Mouse (Mus musculus) erythroid progenitor cell, adult 5-6 weeks (primary cell): ENCODE measurements around the gene Gpr158. TPM values are rescaled to one million over a fixed set of nuclear protein-coding genes. Genes with fewer than 3 reads are reported as not detected.
"Not testable (repeated sequence)": the region's sequence is repeated elsewhere in the genome, so short reads cannot be mapped to it uniquely, and the experiment has no call there.

ENCODE experiments used
- ATAC-seq: replicated peaks from 2 replicates; pipeline ENCODE4 v1.8.0; 2016; ENCODE audit warnings: moderate number of reproducible peaks, mild to moderate bottlenecking, moderate TSS enrichment, inconsistent platforms; ENCODE audit not compliant: poor library complexity, low FRiP score, severe bottlenecking
- total RNA-seq, 2 experiments: library from RNA; stranded (forward) in 1 of 2; stranded (reverse) in 1 of 2; fragments of 150-400 nt in 1 of 2; fragments of 186-747, 209-891 nt in 1 of 2; gene quantifications; 2 replicates each; pipeline versions ENCODE4 v1.2.3 to v1.2.4; 2015 to 2017; ENCODE audit warnings: low replicate concordance in 2 of 2

The Gpr158 gene
- total RNA-seq (2015; ENCODE audit: low replicate concordance) (not detected in 2 replicates), total RNA-seq (2017; ENCODE audit: low replicate concordance) (not detected in 2 replicates)

DNA sequence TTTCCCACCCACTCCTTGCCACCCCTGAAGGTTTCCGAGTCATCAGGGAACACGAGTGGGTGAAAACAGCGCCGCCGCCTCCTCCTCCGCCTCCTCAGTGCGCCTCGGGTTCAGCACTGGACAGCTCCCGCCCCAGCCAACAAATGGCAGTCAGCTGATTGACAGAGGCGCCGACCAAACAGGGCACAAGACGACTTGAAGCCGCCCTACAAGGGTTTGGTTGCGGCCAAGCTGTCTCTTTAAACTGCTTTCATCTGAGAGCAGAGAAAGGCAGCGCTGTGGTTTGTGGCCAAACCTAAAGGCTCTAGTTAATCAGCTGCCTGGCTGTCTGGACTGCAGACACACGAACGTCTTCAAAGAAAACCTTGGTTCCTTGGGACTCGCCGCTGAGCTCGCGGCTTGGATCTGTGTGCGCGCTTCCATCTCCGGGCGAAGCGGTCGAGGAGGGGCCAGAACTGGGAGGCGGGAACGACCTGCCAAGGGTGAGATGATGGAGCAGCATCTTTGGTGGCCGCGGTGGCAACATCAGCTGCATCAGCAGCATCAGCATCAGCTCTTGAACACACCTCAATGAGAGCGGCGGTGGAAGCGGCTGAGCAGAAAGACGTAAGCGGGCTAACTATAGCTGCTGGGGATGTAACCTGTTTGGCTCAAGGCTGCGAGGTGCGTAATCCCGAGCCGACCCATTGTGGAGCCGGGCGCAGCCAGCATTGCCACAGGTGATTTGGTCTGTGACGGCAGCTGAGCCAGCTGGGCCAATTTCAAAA, at the start of gene Gpr158:
TSS of gene Gpr158 (plus strand) at position 198 of the 767 bp plus-strand sequence.
- ATAC-seq = no peak

DNA sequence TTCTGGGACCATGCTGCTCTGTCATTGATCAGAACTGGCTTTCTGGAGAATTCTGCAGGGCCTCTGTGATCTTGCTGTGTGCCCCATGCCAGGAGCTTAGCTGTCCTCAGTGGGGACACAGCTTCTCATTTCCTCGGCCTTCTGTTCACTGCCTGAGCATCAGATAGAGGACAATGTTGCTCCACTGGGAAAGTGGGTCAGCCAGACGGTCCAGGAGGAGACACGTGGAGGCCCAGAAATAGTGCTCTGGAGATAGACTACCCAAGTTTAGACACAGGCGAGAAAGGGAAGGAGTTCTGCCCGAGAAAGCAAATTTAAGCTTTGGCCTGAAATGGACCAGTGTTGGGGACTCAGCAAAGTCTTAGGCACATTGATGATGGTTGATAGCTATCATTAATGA, 23.5 kb upstream of the Gpr158 start:
- ATAC-seq = no peak

DNA sequence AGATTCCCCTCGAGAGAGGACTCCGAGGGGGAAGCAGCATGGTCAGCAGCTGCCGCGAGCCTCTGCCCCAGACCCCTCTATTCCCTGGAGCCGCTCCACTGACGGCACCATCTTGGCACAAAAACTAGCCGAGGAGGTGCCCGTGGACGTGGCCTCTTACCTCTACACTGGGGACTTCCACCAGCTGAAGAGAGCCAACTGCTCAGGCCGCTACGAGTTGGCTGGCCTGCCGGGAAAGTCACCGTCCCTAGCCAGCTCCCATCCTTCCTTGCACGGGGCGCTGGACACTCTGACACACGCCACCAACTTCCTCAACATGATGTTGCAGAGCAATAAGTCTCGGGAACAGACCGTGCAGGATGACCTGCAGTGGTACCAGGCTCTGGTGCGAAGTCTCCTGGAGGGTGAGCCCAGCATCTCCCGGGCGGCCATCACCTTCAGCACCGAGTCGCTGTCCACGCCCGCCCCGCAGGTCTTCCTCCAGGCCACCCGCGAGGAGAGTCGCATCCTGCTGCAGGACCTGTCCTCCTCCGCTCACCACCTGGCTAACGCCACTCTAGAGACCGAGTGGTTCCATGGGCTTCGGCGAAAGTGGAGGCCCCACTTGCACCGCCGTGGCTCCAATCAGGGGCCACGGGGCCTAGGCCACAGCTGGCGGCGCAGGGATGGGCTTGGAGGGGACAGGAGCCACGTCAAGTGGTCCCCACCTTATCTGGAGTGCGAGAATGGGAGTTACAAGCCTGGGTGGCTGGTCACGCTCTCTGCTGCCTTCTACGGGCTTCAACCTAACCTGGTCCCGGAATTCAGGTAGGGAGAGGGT, 1.2 kb downstream of the Gpr158 start:
- ATAC-seq = no peak

DNA sequence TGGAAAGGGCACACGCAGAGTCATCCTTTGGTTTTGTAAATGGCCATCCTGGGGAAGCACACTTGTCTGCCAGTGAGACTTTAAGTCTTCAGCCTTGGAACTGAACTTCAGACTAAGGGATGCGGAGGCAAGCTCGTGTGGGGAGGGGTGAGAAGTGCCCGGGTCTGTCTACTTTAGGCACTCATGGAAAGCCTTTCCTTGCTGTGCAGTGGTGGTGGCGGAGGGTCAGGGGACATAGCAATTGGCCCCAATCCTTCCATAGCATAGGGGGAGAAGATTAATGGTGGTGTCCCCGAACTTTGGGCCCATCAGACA, 1.8 kb downstream of the Gpr158 start:
- ATAC-seq = no peak

DNA sequence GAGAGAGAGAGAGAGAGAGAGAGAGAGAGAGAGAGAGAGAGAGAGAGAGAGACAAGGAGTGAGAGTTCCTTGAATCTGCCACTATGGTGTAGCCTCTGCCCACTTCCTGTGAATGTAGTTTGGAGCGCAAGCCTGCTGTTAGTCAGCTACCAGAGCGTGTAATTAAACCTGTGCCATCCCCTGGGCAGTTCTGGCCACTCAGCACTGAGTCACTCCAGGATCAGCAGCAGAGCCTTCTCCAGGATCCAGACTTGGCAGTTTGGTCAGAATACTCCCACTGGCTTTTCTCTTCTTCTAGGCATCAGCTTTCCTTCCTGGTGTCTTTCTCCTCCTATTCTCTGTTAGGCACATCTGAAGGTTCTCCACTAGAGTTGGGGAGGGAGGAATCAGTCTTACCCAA, 2.2 kb downstream of the Gpr158 start:
- no peak for ATAC-seq

DNA sequence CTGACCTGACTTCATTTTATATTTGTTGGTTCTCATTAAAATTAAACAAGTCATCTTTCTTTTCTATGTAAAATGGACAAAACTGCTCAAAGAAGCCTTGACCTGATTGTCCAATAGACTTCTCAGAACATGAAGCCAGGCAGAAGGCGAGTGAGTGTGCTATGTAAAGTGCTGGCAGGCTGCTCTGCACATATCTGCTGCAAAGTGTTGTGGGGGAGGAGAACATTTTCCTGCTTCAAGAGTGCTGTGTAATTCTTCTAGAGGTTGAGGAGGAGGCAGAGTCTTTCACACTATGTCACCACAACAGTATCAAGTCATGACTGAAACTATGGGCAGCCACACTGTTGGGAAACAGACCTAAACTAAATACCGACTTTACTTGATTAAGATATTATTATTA, 12.2 kb downstream of the Gpr158 start:
- ATAC-seq = no peak

DNA sequence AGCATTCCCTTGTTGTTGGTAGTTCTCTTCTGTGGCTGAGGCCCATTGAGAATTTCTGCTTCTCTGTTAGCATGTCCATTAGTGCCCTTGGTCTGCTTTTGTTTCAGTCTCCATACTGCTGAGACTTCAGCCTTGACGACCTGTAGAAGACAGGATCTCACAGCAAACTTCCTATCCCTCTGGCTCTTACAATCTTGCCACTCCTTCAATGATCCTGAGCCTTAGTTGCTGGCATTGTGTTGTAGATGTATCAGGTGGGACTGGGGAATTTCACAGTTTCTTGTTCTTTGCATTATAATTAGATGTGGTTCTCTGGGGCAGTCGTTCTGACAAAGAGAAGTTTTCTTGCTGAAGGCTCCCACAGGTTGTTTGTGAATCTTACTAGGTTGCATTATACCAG, 25.4 kb downstream of the Gpr158 start:
- ATAC-seq = no peak

DNA sequence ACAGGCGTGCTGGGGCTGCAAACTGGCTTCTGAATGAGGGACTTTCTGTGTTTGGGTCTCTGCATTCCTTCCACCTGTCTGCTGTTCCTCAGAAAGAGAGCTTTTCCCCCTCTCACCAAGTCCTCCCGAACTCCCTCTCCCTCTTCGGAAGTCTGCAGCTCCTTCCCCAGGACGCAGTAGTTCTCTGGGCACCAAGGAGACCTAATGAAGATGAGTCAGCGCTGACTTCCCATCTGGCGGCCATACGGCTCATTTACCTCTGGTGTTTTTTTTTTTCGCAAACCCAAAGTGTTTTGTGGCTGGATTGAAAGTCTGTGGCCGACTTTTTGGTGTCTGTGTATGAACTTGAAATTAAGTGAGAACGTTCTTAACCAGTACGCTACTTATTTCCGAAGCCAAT, 30.0 kb downstream of the Gpr158 start:
- ATAC-seq = no peak

DNA sequence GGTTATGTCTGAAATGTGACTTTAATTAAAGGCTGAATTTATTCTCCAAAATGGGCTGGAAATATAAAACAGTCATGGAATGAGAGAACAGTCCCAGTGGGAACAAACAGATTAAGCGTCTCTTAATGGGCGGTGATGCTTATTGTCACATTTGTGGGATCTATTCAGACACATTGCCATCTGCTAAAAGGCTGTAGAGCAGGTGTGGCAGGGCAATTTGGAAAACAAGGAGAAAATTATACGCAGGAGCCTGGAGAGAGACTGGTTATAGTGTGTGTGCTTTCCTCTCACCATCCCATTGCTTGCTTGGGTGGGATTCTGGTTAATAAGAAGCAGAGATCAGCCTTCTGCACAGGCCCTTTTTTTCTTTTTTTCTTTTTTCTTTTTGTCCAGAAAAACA, 32.3 kb downstream of the Gpr158 start:
- no peak for ATAC-seq

DNA sequence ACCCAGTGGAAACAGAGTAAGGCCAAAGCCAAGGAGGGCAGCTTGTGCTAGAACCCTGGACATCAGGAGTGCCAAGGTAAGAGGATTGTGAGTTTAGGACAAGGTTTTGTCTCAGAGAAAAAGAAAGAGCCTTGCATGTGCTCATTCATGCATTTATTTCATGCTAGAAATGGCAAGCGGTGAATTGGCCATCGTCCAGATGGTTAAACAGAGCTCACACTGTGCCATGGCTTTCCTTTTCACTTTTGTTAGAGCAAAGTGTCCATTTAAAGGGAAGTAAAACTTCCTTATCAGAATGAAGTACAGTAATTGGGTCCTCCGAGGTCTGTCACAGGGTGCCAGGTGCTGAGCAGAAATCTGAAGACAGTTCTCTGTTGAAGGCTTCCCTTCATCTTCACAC, 38.3 kb downstream of the Gpr158 start:
- ATAC-seq = no peak

DNA sequence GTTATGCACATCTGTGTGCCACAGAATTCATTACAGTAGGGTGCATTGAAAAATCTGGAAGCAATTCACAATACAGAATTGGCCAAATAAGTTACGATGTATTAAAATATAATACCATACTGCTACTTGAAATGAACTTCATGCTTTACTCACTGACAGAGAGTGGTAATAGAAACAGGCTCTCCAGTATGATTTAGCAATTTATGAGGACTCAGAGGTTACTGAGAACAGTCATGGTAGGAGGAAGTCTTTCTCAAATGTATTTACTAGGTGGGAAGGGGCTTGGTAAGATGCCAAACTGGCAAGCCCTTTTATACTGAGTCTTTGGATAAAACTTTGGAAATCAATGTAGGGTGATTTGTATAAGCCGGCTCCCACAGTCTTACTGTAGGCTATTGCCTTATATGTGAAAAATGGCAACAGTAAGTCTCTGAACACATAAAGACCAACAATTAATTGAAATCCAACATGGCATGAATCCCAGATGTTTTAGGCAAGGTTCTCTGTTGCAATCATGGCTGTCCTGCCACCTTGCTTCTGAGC, 40.2 kb downstream of the Gpr158 start:
- ATAC-seq = no peak

DNA sequence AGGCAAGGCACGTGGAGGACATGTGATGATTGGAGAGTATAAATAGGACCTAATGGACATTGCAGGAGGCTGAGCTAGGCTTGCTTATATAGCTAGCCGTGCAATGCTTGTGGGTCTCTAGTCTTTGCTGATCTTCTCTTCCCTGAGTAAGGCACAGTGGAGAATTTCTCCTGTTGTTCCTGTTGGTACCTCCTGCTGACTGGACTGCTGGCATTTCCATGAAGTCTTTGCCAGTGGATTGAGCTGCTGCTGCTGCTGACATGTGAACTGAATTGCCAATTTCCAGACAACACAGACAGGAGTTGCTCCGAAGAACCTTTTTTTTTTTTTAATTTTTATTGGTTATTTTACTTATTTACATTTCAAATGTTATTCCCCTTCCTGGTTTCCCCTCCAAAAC, 41.5 kb downstream of the Gpr158 start:
- no peak for ATAC-seq

DNA sequence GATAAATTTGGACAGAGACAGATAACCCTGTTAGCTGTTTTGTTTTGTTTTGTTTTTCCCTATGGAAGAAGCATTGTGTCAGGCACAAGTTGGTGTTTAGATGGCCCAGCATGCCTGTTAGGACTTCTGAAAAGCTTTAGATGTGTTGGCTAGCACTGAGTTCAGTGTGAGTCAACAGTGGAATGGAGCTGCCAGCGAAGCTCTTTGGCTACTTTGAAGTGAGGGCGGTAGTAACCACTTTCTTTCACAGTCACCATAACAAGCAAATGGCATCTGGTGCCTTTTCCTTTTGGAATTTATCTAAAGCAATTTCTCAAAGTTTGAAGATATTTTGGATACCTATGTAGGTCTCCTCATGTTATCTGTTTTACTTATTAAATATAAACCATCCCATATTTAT, 62.9 kb downstream of the Gpr158 start:
- ATAC-seq = no peak

DNA sequence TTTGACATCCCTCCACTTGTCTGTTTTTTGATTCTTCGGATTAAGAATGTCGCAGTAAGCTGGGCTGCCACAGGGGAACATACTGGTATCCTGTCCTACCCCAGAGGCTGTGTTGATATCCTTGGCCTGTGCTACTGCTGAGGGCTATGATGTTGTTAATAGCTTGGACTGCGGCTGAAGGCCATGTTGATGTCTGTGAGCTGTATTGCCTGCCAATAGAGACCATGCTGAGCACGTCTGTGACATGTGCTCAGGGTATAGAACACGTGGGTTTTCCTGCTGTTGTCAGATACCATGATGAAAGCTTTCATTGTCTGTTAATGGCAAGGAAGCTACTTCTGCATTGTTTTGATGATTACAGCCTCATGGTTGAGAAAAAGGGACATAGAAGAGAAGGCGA, 63.8 kb downstream of the Gpr158 start:
- ATAC-seq = no peak

DNA sequence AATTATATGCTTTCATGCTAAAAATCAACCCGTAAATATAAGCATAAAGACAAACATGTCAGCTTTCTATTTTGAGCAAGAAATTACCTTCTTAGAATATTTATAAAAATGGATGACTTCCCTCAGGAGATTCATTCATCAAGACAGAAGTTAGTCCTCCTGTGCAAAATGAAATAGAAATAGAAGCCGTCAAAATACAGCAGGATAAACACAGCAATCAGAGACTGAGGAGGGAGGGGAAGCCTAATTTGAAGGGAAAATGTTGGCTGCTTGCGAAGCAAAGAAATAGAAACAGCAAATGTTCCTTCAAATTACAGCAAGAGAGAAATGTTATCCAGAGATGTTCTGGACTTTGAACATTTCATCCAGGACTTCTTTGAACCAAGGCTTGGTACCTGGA, 72.3 kb downstream of the Gpr158 start:
- ATAC-seq = no peak

DNA sequence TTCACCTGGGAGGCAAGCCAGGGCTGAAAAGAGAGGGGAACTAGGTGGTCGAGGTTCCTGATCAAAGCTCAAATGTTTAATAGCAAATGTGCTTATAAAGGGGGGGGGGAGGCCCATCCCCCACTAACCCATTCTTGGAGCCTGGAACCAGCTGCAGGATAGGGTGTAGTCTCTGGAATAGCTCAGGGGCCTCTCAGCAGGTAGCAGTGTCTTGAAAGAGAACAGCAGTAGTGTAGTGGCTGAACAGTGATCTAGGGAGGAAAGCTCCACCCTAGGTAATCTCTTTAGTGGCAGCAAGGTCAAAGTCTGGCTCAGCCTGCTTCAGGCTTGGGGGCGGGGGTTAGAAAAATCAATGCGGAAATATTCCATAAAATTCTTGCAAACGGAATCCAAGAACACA, 93.3 kb downstream of the Gpr158 start:
- ATAC-seq = not testable (repeated sequence)

DNA sequence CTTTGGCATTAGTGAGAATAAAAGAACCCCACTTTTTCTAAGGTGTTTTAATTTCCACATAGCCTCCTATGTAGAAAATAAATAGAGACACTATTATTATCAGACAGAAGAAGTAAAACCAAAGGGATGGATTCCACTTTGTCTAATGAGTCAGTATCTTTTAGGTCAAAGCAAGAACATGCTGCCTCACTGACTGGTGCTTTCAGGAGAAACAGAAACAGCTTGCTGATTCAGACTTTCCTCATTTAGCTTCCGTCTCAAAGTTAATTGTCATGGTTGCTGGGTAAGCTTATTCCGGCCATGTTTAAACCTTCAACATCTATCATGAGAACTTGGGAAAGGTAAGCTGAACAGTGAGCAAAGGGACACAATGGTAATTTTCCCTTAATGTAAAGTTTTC, 107.6 kb downstream of the Gpr158 start:
- ATAC-seq = no peak

DNA sequence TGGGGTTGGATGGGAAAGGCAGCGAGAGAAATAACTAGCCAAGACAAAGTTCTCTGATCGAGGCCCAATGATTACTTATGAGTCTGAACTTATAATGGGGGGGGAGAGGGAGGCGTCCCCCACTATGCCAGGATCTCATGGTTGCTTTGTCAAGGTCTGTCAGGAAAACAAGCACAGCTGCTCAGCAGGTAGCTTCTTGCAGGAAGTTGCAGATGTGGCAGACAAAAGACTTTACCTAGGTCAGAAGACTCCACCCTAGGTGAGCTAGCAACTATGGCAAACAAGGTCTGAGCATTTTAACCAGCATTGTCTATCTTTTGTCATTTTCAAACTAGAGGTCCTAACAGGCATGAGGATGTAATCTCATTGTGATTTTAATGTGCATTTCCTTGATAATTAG, 129.5 kb downstream of the Gpr158 start:
- ATAC-seq = no peak

DNA sequence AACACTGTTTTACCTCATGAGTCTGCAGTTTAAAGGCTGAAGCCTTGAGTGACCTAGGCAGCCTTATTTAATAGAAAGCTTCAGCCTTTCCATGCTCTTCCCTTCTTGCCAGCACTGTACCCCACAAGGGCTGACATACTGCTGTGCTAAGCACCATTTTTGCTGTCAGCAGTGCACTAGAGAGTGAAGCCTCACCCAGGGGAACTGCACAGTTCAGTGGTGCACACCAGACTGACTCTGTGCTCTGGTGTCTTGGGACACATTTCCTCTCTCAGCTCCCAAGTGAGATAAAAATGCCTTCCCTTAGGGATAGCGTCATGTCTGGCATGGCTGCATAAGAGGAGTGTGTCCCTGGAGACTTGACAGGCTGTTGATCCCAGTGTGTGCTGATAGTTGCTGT, 130.6 kb downstream of the Gpr158 start:
- no peak for ATAC-seq

DNA sequence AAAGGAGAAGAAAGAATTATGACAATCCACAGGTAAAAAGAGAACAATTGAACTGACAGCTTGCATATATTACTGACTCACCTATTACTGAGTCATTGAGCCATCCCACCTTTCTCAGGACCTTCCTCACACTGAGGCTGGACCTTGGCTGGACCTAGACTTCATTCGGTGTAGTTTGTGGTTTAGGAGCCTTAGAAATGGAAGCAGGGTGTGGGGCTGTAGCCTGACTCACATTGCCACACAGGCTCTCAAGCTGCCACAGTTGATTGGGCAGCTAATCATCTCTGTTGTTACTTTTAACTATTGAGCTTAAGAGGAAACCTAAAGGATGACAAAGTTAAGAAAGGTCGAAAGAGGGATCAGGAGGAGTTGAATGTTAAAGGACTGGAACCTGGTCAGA, 132.1 kb downstream of the Gpr158 start:
- no peak for ATAC-seq

DNA sequence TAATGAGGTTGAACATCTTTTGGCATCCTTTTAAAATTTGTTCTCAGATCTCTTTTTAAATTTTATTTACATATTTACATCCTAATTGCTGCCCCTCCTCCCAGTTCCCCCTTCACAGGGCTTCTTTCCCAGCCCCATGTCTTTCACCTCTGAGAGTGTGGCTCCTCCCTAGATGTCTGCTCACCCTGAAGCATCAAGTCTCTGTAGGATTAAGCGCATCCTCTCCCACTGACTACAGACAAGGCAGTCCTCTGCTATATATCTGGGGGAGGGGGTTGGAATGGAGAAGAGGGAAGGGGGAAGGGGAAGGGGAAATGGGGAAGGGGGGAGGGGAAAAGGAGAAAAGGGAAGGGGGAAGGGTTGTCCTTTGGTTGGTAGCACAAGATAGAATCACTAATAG, 140.1 kb downstream of the Gpr158 start:
- no peak for ATAC-seq
